Mouse (Mus musculus) liver, embryonic 14.5 days (tissue): ENCODE measurements around the gene Ccser1. TPM values are rescaled to one million over a fixed set of nuclear protein-coding genes. Genes with fewer than 3 reads are reported as not detected.

ENCODE experiments used
- ATAC-seq: fragments of 200-750 bp; cut with Nextera tagmentation; 2 replicates; pipeline ENCODE4 v1.8.0; 2017; ENCODE audit warnings: moderate number of reproducible peaks, mild to moderate bottlenecking, moderate library complexity; ENCODE audit not compliant: insufficient read depth
- DNase-seq, 3 experiments: peaks; one replicate each; pipeline ENCODE4 v3.0.0-alpha.2; 2012 to 2013; ENCODE audit warnings: low read depth in 3 of 3, low spot score in 3 of 3
- H3K27ac ChIP-seq: fragments of 300-500 bp; sonication (generic); 2 replicates; pipeline ENCODE4 v1.5.1; 2014; ENCODE audit warnings: moderate library complexity, mild to moderate bottlenecking, control low read depth, inconsistent platforms
- H3K27me3 ChIP-seq: fragments of 300-500 bp; sonication (generic); 2 replicates; pipeline ENCODE4 v1.6.1; 2014; ENCODE audit warnings: mild to moderate bottlenecking, low read length, moderate library complexity; ENCODE audit not compliant: control insufficient read depth, insufficient read depth
- H3K36me3 ChIP-seq: fragments of 300-500 bp; sonication (generic); replicated peaks from 2 replicates; pipeline ENCODE4 v1.6.1; 2014; ENCODE audit warnings: low read depth; ENCODE audit not compliant: control insufficient read depth, insufficient read depth
- H3K4me1 ChIP-seq, 2 experiments: fragments of 200-500 bp in 1 of 2; fragments of 300-500 bp in 1 of 2; sonication (generic) in 1 of 2; replicated peaks; 2 replicates each; pipeline ENCODE4 v1.6.1; 2012 to 2014; ENCODE audit warnings: antibody characterized with exemption in 1 of 2, inconsistent platforms in 1 of 2, low read length in 1 of 2; ENCODE audit not compliant: control insufficient read depth in 2 of 2, insufficient read depth in 2 of 2
- H3K4me2 ChIP-seq: fragments of 300-500 bp; sonication (generic); 2 replicates; pipeline ENCODE4 v1.6.1; 2014; ENCODE audit warnings: low read depth, mild to moderate bottlenecking, control low read depth, moderate library complexity
- H3K4me3 ChIP-seq, 2 experiments: fragments of 200-500 bp in 1 of 2; fragments of 300-500 bp in 1 of 2; sonication (generic) in 1 of 2; 2 replicates each; pipeline ENCODE4 v1.5.1; 2012 to 2014; ENCODE audit warnings: low read depth in 2 of 2, low read length in 2 of 2, mild to moderate bottlenecking in 2 of 2, control low read depth in 1 of 2, inconsistent platforms in 1 of 2, moderate library complexity in 1 of 2; ENCODE audit not compliant: insufficient read depth in 1 of 2
- H3K9ac ChIP-seq: fragments of 300-500 bp; sonication (generic); replicated peaks from 2 replicates; pipeline ENCODE4 v1.6.1; 2014; ENCODE audit warnings: mild to moderate bottlenecking, control low read depth, moderate library complexity
- H3K9me3 ChIP-seq: fragments of 300-500 bp; sonication (generic); 2 replicates; pipeline ENCODE4 v1.6.1; 2016; ENCODE audit warnings: low read length, mixed read lengths; ENCODE audit not compliant: control insufficient read depth
- CTCF ChIP-seq: IDR thresholded peaks from 2 replicates; pipeline ENCODE4 v1.5.1; 2016; ENCODE audit warnings: antibody characterized with exemption, low read depth, control low read depth
- EP300 ChIP-seq: IDR thresholded peaks from 2 replicates; pipeline ENCODE4 v1.6.1; 2016; ENCODE audit warnings: antibody characterized with exemption, low read depth
- WGBS: fragments of 180-500 bp; shearing (Covaris S2); extraction: QIAGEN DNeasy Blood & Tissue Kit; methylation state at CpG from one replicate; pipeline ENCODE4 v1.1.7; 2014; ENCODE audit not compliant: insufficient replicate concordance; 5-methylcytosine and 5-hydroxymethylcytosine counted together
- polyA plus RNA-seq, 2 experiments: library from polyadenylated mRNA; depleted of rRNA in 1 of 2; stranded (reverse) in 1 of 2; unstranded in 1 of 2; fragments of >200 nt; fragmentation: Nextera tagmentation in 1 of 2; extraction: Ambion mirVana in 1 of 2; gene quantifications; 2 replicates each; pipeline versions ENCODE4 v1.2.1 to v1.2.3; 2012 to 2014

Gene Ccser1
- polyA plus RNA-seq, 2 experiments = 0.09 TPM

GRCm38 (mm10) chr6:61322328-61322727 lies 142.2 kb downstream of the Ccser1 start:
- H3K27ac ChIP-seq = no peak overlapping the region
- ATAC-seq = no peak
- TF ChIP-seq EP300 (no peak), CTCF (no peak)

GRCm38 (mm10) chr6:61326131-61326530 lies 146.0 kb downstream of the Ccser1 start:
- ATAC-seq (no peak), DNase-seq (no peak)
- Histone ChIP-seq H3K9ac (no peak overlapping the region), H3K36me3 (no peaks in the 10 kb centered on the region), H3K4me1 (no peaks in the 10 kb centered on the region), H3K27ac (no peak overlapping the region), H3K27me3 (no peaks in the 10 kb centered on the region), H3K4me2 (no peak overlapping the region), H3K9me3 (no peaks in the 10 kb centered on the region), H3K4me3 (no peak overlapping the region)
- 67% methylated on average over 2 of the region's 2 CpGs for WGBS
- TF ChIP-seq EP300 (no peak), CTCF (no peak)

More at GRCm38 (mm10) chr6:61322328-61322727, 142.2 kb downstream of the Ccser1 start:
- Histone ChIP-seq H3K9ac (no peak overlapping the region), H3K4me2 (no peak overlapping the region), H3K4me3 (no peak overlapping the region), H3K36me3 (no peaks in the 10 kb centered on the region), H3K4me1 (no peaks in the 10 kb centered on the region), H3K27me3 (no peaks in the 10 kb centered on the region), H3K9me3 (no peaks in the 10 kb centered on the region)
- no peak for DNase-seq
- WGBS = 73% methylated on average over 6 of the region's 6 CpGs

GRCm38 (mm10) chr6:61328981-61329380 lies 148.9 kb downstream of the Ccser1 start:
- TF ChIP-seq EP300 (no peak), CTCF (no peak)
- H3K9me3 ChIP-seq = no peaks in the 10 kb centered on the region
- no peak overlapping the region for H3K4me2 ChIP-seq
- H3K4me3 ChIP-seq = no peak overlapping the region
- H3K9ac ChIP-seq = no peak overlapping the region
- H3K27ac ChIP-seq = no peak overlapping the region
- H3K4me1 ChIP-seq = no peaks in the 10 kb centered on the region
- no peaks in the 10 kb centered on the region for H3K36me3 ChIP-seq
- ATAC-seq (no peak), DNase-seq (no peak)
- H3K27me3 ChIP-seq = no peaks in the 10 kb centered on the region

- no peaks in the 10 kb centered on the region for H3K9me3 ChIP-seq
- H3K4me1 ChIP-seq = no peaks in the 10 kb centered on the region
- DNase-seq (no peak), ATAC-seq (no peak)
- H3K27ac ChIP-seq = no peak overlapping the region
- H3K4me3 ChIP-seq = no peak overlapping the region
- WGBS = 68% methylated on average over 15 of the region's 15 CpGs
- TF ChIP-seq EP300 = no peak
- no peak for TF ChIP-seq CTCF
- H3K9ac ChIP-seq = no peak overlapping the region
- no peaks in the 10 kb centered on the region for H3K27me3 ChIP-seq
- no peak overlapping the region for H3K4me2 ChIP-seq
- H3K36me3 ChIP-seq = no peaks in the 10 kb centered on the region
These were observed 149.7 kb downstream of the Ccser1 start for GRCm38 (mm10) chr6:61329593-61330540.

GRCm38 (mm10) chr6:61334466-61334865 lies 154.3 kb downstream of the Ccser1 start:
- no peak for TF ChIP-seq CTCF
- TF ChIP-seq EP300 = no peak
- Histone ChIP-seq H3K4me1 (no peaks in the 10 kb centered on the region), H3K36me3 (no peaks in the 10 kb centered on the region), H3K27ac (no peak overlapping the region), H3K27me3 (no peaks in the 10 kb centered on the region), H3K9me3 (no peaks in the 10 kb centered on the region), H3K4me3 (no peak overlapping the region), H3K4me2 (no peak overlapping the region), H3K9ac (no peak overlapping the region)
- no peak for ATAC-seq
- 72% methylated on average over 1 of the region's 1 CpGs for WGBS
- no peak for DNase-seq
